Mouse (Mus musculus) layer of hippocampus, adult 18-20 months (tissue): ENCODE results near the gene Txnrd1. TPM values are rescaled to one million over a fixed set of nuclear protein-coding genes. Genes with fewer than 3 reads are reported as not detected.

ENCODE experiments used
- DNase-seq, 2 experiments: peaks; one replicate each; pipeline ENCODE4 v3.0.0; 2022; ENCODE audit warnings: low spot score in 2 of 2
- total RNA-seq, 2 experiments: library from RNA; stranded (reverse); gene quantifications; 2 replicates each; pipeline ENCODE4 v1.2.3; 2021

Gene Txnrd1
- total RNA-seq, 2 experiments from 2014 or later, result 47.7 to 56.7 TPM

- peak in 1 of 2 experiments; percentile 85 for DNase-seq
These were observed 75.6 kb downstream of the Txnrd1 start for GRCm38 (mm10) chr10:82909382-82909781.

DNA sequence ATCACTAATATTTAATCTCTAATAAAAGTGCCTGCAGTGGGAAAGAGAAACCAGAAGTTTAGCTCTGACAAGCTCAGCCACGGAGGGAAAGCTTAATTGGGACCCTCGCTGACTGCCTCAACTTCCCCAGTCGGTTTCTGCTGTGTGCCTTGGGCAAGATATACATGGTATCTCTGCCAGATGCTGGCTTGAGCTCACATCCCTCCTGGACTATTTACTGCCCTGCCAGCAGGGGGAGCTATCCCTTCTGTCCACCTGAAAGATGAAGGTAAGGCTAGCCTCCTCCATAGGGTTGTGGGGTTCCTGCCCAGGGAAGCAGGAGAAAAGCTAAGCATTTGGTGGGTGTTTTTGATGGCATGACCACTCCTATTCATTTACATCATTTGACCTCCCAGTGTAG is 76.4 kb downstream of the Txnrd1 start:
- DNase-seq, result no peak

DNA sequence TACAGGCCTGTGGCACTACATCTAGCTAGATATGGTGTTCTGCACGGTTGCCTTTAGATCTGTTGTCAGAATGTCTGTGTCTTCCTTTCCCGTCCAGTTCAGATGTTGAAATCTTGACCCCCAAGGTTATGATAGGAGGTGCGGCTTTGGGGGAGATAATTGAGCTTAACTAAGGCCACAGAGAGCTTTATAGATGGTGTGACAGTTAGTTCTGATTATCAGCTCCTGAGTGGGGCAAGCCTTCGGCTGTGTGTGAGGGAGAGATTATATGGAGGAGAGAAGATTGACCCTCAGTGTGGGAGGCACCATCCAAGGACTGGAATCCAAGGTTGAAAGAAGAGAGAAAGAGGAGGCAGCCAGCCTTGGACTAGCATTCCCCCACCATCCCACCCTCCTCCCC is 79.5 kb downstream of the Txnrd1 start:
- DNase-seq, result no peak

- DNase-seq, result no peak
These were observed 80.0 kb downstream of the Txnrd1 start for GRCm38 (mm10) chr10:82913772-82914171.

- no peak for DNase-seq
These were observed 84.9 kb downstream of the Txnrd1 start for GRCm38 (mm10) chr10:82918675-82919074.

DNA sequence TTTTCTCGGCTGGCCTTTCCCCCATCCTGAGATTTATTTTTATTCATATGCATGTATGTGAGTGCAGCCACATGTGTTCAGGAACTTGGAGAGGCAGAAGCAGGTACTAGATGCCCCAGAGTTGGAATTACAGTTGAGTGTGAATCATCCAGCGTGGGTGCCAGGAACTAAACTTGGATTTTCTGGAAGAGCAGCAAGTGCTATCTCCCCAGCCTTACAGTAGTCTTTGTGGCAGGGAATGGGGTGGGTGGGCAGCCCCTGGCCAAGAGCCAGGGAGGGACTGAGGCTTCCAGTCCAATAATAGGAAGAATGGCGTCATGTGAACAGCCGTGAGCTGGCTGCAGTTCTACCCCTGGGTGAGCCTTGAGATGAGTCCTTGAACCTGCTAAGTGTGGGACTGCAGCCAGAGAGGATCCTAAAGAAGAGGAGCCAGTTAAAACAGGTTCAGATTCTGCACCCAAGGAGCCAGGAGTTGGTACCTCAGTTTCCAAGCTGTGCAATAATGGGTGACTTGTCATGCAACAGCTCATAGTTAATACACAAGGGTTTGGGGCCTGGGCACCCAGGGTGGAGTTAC is 85.7 kb downstream of the Txnrd1 start:
- DNase-seq, result no peak

DNA sequence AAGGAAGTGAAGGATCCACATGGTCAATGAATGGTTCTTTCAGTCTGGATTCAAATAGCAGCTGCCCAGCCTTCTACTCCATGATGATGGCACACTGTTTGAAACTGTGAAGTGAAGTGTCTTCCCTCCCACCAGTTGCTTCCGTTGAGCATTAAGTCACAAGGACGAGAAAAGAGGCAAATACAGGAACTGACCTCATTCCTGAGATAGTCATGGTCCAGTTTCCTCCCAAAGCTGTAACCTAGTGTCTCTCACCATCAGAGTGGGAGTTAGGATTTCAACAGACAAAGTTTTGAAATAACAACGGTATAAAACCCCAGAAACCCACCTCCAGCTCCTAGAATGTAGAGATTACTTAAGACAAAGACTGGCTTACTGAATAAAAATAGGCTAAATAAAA is 89.8 kb downstream of the Txnrd1 start:
- no peak for DNase-seq

DNA sequence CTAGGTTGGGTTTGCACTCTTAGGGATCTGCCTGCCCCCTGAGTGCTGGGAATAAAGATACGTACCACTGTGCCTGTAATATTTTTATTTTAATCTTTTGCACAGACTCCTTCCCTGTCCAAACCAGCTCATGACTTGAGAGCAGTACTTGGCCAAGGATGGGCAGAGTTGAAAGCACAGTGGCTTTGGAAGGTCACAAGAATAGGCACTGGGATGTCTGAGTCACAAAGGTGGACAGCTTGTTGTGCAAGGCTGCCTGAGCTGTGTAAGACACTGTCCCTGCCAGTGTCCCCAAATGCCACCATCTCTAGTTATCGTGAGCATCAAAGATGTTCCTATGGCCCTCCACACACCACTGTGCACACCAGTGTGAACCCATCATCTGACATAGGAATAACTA is 91.0 kb downstream of the Txnrd1 start:
- no peak for DNase-seq

GRCm38 (mm10) chr10:82925624-82926023 is 91.9 kb downstream of the Txnrd1 start:
- no peak for DNase-seq

GRCm38 (mm10) chr10:82935018-82935633 is 101.4 kb downstream of the Txnrd1 start:
- no peak for DNase-seq

- DNase-seq, result no peak
These were observed 102.0 kb downstream of the Txnrd1 start for GRCm38 (mm10) chr10:82935774-82936173.

Other genes with a start within 250 kb of the Txnrd1 start
- gene 1190007I07Rik, start 210.7 kb upstream of the Txnrd1 start, total RNA-seq, result 10 to 100 TPM; 17.8 to 20.7 TPM
- 10 to 100 TPM; 32.6 to 35.1 TPM for gene Tdg, start 204.1 kb upstream of the Txnrd1 start, total RNA-seq
- gene Glt8d2, start 143.3 kb upstream of the Txnrd1 start, total RNA-seq, result 10 to 100 TPM; 20.1 to 23.8 TPM
- gene Hcfc2, start 137.8 kb upstream of the Txnrd1 start, total RNA-seq, result 10 to 100 TPM; 51.9 TPM
- 10 to 100 TPM; 60.9 to 65.1 TPM for gene Nfyb, start 69.8 kb upstream of the Txnrd1 start, total RNA-seq
- gene Eid3, start 32.7 kb downstream of the Txnrd1 start, total RNA-seq, result 1 to 10 TPM in 1 of 2 experiments, under 1 TPM in 1; 0.84 to 1.6 TPM
- 10 to 100 TPM; 51.1 to 51.9 TPM for gene Chst11, start 151.5 kb downstream of the Txnrd1 start, total RNA-seq